ENCODE assay signal across 9 mouse cellular contexts in the genomic region with DNA sequence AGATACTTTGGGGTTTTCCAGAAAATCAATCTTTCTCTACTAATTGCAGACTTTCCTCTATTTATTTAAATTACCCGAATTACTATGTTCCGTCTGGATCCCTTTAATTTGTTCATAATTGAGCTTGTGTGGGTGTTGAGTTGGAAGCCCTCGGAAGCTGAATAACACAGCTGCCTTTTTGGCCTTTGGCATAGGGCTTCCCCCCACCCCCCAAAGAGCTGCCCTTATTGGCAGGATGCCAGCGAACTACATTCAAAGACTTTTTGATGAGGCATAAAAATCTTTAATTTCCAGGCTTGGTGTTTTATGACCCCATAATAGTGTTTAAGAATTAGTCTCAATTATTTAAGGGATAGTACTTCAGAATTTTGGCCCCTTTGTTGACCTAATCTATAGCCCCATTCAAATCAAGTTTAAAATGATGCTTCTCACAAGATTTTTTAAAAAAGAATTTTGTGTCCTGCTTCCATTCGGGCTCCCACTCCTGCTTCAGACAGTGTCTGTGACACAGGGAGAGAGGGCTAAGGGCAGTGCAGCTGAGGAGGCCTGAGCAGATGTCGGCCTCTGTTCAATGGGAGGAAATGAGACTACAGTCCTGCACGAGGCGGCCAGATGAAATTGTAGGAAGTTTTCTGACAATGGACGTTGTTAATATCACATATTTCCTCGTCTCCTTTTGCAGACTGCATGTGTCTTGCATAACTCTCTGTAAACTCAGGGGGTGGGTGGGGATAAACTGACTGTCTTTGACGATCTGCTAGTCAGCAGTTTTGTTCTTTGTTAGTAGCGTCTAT.
DNase-seq lines count a peak whose midpoint lies in the region; ATAC-seq and TF ChIP-seq lines count a peak whose summit lies in the region.
"Had no signal": no experiment of that assay in that cellular context is flagged by ENCODE, and none has a peak within 500 bp of the region (broad histone marks: within the 10 kb centered on the region; RNA-seq: fewer than 3 reads in every experiment).

No protein-coding gene starts in this region.

- no peak for TF ChIP-seq CTCF in heart, adult 2 months (IDR thresholded peaks at IDR 0.05)

- 32% methylated on average over 12 of the region's 12 CpGs for WGBS in heart, adult 2 months
- 56% methylated on average over 12 of the region's 12 CpGs for WGBS in heart, embryonic 10.5 days
- 29% methylated on average over 12 of the region's 12 CpGs for WGBS in neural tube, embryonic 15.5 days
- 28% methylated on average over 12 of the region's 12 CpGs for WGBS in neural tube, embryonic 13.5 days

- no peak for TF ChIP-seq POLR2A in heart, adult 2 months (IDR thresholded peaks at IDR 0.05; ENCODE audit: insufficient read depth, low read depth, low read length)

- no peak for TF ChIP-seq EP300 in heart, adult 2 months (IDR thresholded peaks at IDR 0.05; ENCODE audit: insufficient read depth, low read depth, low read length)

- H3K27me3 ChIP-seq in heart, adult 2 months (ENCODE audit: control insufficient read depth, insufficient read depth, low read length) = no peaks in the 10 kb centered on the region
- H3K27me3 ChIP-seq in heart, embryonic 10.5 days (ENCODE audit: insufficient read depth, poor library complexity, severe bottlenecking) = no peaks in the 10 kb centered on the region
- H3K27me3 ChIP-seq in neural tube, embryonic 15.5 days (replicated peaks) = no peaks in the 10 kb centered on the region
- H3K27me3 ChIP-seq in neural tube, embryonic 13.5 days = no peaks in the 10 kb centered on the region

- H3K27ac ChIP-seq in heart, adult 2 months = no peak overlapping the region
- H3K27ac ChIP-seq in heart, embryonic 10.5 days = no peak overlapping the region
- H3K27ac ChIP-seq in neural tube, embryonic 15.5 days (replicated peaks) = no peak overlapping the region
- H3K27ac ChIP-seq in neural tube, embryonic 13.5 days (replicated peaks) = no peak overlapping the region

- H3K79me2 ChIP-seq in heart, adult 2 months (replicated peaks; ENCODE audit: control insufficient read depth, insufficient read depth, low read length) = no peaks in the 10 kb centered on the region

- intact Hi-C loops in heart, adult 2 months (cut with DNase I) = no loop called here

- no peak overlapping the region for H3K4me2 ChIP-seq in neural tube, embryonic 15.5 days
- H3K4me2 ChIP-seq in neural tube, embryonic 13.5 days = no peak overlapping the region

- no peaks in the 10 kb centered on the region for H3K9me3 ChIP-seq in heart, embryonic 10.5 days
- H3K9me3 ChIP-seq in neural tube, embryonic 15.5 days (replicated peaks) = no peaks in the 10 kb centered on the region
- H3K9me3 ChIP-seq in neural tube, embryonic 13.5 days = no peaks in the 10 kb centered on the region

- no peak for ATAC-seq in neural tube, embryonic 15.5 days (ENCODE audit: low FRiP score)
- ATAC-seq in neural tube, embryonic 13.5 days (ENCODE audit: low read depth) = peak; percentile 61

- H3K9ac ChIP-seq in heart, adult 2 months (ENCODE audit: low read depth, low read length) = no peak overlapping the region
- no peak overlapping the region for H3K9ac ChIP-seq in neural tube, embryonic 15.5 days (replicated peaks)
- H3K9ac ChIP-seq in neural tube, embryonic 13.5 days = no peak overlapping the region

- peaks cover 1% of the 10 kb centered on the region for H3K4me1 ChIP-seq in heart, adult 2 months (ENCODE audit: control insufficient read depth, insufficient read depth, low read length)
- no peaks in the 10 kb centered on the region for H3K4me1 ChIP-seq in heart, embryonic 10.5 days
- H3K4me1 ChIP-seq in neural tube, embryonic 15.5 days = 0 out of 2 replicates have a peak, but pooled peaks cover 2% of the 10 kb centered on the region
- peaks cover 10% of the 10 kb centered on the region; the same call in 1 of the 2 replicates for H3K4me1 ChIP-seq in neural tube, embryonic 13.5 days (replicated peaks)

- no peaks in the 10 kb centered on the region for H3K36me3 ChIP-seq in heart, adult 2 months (ENCODE audit: control insufficient read depth, insufficient read depth, low read length)
- no peaks in the 10 kb centered on the region for H3K36me3 ChIP-seq in heart, embryonic 10.5 days
- no peaks in the 10 kb centered on the region for H3K36me3 ChIP-seq in neural tube, embryonic 15.5 days
- no peaks in the 10 kb centered on the region for H3K36me3 ChIP-seq in neural tube, embryonic 13.5 days

- no peak overlapping the region for H3K4me3 ChIP-seq in heart, adult 2 months
- no peak overlapping the region for H3K4me3 ChIP-seq in heart, embryonic 10.5 days
- H3K4me3 ChIP-seq in neural tube, embryonic 15.5 days (replicated peaks) = no peak overlapping the region
- no peak overlapping the region for H3K4me3 ChIP-seq in neural tube, embryonic 13.5 days

- peak; percentile 16 to 24 for DNase-seq in heart, adult 2 months
- DNase-seq in heart, embryonic 10.5 days (ENCODE audit: low spot score) = no peak
- peak; percentile 26 for DNase-seq in neural tube, embryonic 10.5 days (ENCODE audit: extremely low spot score, low spot score)
- DNase-seq in heart, postnatal 4 days = peak; percentile 20
- no peak for DNase-seq in layer of hippocampus, adult 9-11 months
- no peak for DNase-seq in layer of hippocampus, adult 11-12 months (ENCODE audit: low spot score)
- DNase-seq: thymus, postnatal 36 days had no signal

Comparison
In these comparisons a context has a peak if more than half of its experiments do, and no peak if none do; other contexts are left out.
1. DNase-seq: peak in heart, adult 2 months (2 of 2), neural tube, embryonic 10.5 days (single experiment) and heart, postnatal 4 days (single experiment); none in heart, embryonic 10.5 days (single experiment), layer of hippocampus, adult 9-11 months (single experiment) and layer of hippocampus, adult 11-12 months (single experiment).